23 mouse cellular contexts compared by ENCODE assay signal in genomic region chr5:148941867-148942266, GRCm38 (mm10). TPM values are rescaled to one million over a fixed set of nuclear protein-coding genes. Genes with fewer than 3 reads are reported as not detected.
A peak's percentile ranks its signal among the peaks of the same experiment; 100 is the strongest.
DNase-seq lines count a peak whose midpoint lies in the region; ATAC-seq lines count a peak whose summit lies in the region.
"Had no signal": no experiment of that assay in that cellular context is flagged by ENCODE, and none has a peak within 500 bp of the region (broad histone marks: within the 10 kb centered on the region; RNA-seq: fewer than 3 reads in every experiment).

No protein-coding gene starts in this region.

- no peaks in the 10 kb centered on the region for H3K27me3 ChIP-seq in hindbrain, embryonic 10.5 days (ENCODE audit: insufficient read depth, poor library complexity, severe bottlenecking)
- no peaks in the 10 kb centered on the region for H3K27me3 ChIP-seq in hindbrain, embryonic 11.5 days (ENCODE audit: control insufficient read depth, insufficient read depth, low read length)
- H3K27me3 ChIP-seq in midbrain, embryonic 15.5 days (replicated peaks) = no peaks in the 10 kb centered on the region
- H3K27me3 ChIP-seq in midbrain, embryonic 14.5 days (ENCODE audit: control insufficient read depth, insufficient read depth, low read length) = no peaks in the 10 kb centered on the region
- no peaks in the 10 kb centered on the region for H3K27me3 ChIP-seq in hindbrain, embryonic 14.5 days (ENCODE audit: control insufficient read depth, insufficient read depth, low read length)
- H3K27me3 ChIP-seq in hindbrain, embryonic 16.5 days (replicated peaks; ENCODE audit: control insufficient read depth, insufficient read depth, low read length) = no peaks in the 10 kb centered on the region
- H3K27me3 ChIP-seq: embryonic facial prominence, embryonic 13.5 days; limb, embryonic 12.5 days had no signal

- H3K4me3 ChIP-seq in hindbrain, embryonic 10.5 days = no peak overlapping the region
- no peak overlapping the region for H3K4me3 ChIP-seq in hindbrain, embryonic 11.5 days (ENCODE audit: low read depth, low read length)
- H3K4me3 ChIP-seq in midbrain, embryonic 15.5 days = no peak overlapping the region
- H3K4me3 ChIP-seq in midbrain, embryonic 14.5 days (replicated peaks; ENCODE audit: low read depth, low read length) = no peak overlapping the region
- H3K4me3 ChIP-seq in hindbrain, embryonic 14.5 days (replicated peaks; ENCODE audit: low read length) = no peak overlapping the region
- H3K4me3 ChIP-seq in hindbrain, embryonic 16.5 days (ENCODE audit: low read length) = no peak overlapping the region
- H3K4me3 ChIP-seq: embryonic facial prominence, embryonic 13.5 days; limb, embryonic 12.5 days had no signal

- H3K4me1 ChIP-seq in hindbrain, embryonic 10.5 days (replicated peaks) = peaks cover 22% of the 10 kb centered on the region
- no peaks in the 10 kb centered on the region for H3K4me1 ChIP-seq in hindbrain, embryonic 11.5 days (replicated peaks; ENCODE audit: control insufficient read depth, insufficient read depth, low read length)
- H3K4me1 ChIP-seq in midbrain, embryonic 15.5 days = 0 out of 2 replicates have a peak, but pooled peaks cover 3% of the 10 kb centered on the region
- H3K4me1 ChIP-seq in midbrain, embryonic 14.5 days (ENCODE audit: control insufficient read depth, insufficient read depth, low read length) = 0 out of 2 replicates have a peak, but pooled peaks cover 5% of the 10 kb centered on the region
- H3K4me1 ChIP-seq in hindbrain, embryonic 14.5 days (replicated peaks; ENCODE audit: control insufficient read depth, insufficient read depth, low read length) = no peaks in the 10 kb centered on the region; the same call in none of the 2 replicates
- no peaks in the 10 kb centered on the region for H3K4me1 ChIP-seq in hindbrain, embryonic 16.5 days (ENCODE audit: control insufficient read depth, insufficient read depth, low read depth, low read length)

- H3K27ac ChIP-seq in hindbrain, embryonic 10.5 days = peak overlapping the region; percentile 31; the same call in 1 of the 2 replicates
- H3K27ac ChIP-seq in hindbrain, embryonic 11.5 days (ENCODE audit: low read depth, low read length) = no peak overlapping the region
- H3K27ac ChIP-seq in midbrain, embryonic 15.5 days = no peak overlapping the region
- H3K27ac ChIP-seq in midbrain, embryonic 14.5 days (replicated peaks; ENCODE audit: low read depth, low read length) = no peak overlapping the region
- H3K27ac ChIP-seq in hindbrain, embryonic 14.5 days = no peak overlapping the region
- H3K27ac ChIP-seq in hindbrain, embryonic 16.5 days (ENCODE audit: low read depth, low read length) = no peak overlapping the region
- H3K27ac ChIP-seq: embryonic facial prominence, embryonic 13.5 days; limb, embryonic 12.5 days had no signal

- peaks cover 9% of the 10 kb centered on the region for H3K9me3 ChIP-seq in hindbrain, embryonic 10.5 days
- no peaks in the 10 kb centered on the region for H3K9me3 ChIP-seq in hindbrain, embryonic 11.5 days (ENCODE audit: control insufficient read depth, low read length)
- 0 out of 2 replicates have a peak, but pooled peaks cover under 1% of the 10 kb centered on the region for H3K9me3 ChIP-seq in midbrain, embryonic 15.5 days
- no peaks in the 10 kb centered on the region for H3K9me3 ChIP-seq in midbrain, embryonic 14.5 days (ENCODE audit: control insufficient read depth, low read length)
- no peaks in the 10 kb centered on the region for H3K9me3 ChIP-seq in hindbrain, embryonic 14.5 days (ENCODE audit: control insufficient read depth, low read length)
- H3K9me3 ChIP-seq in hindbrain, embryonic 16.5 days (ENCODE audit: control insufficient read depth, low read length) = 0 out of 2 replicates have a peak, but pooled peaks cover 2% of the 10 kb centered on the region

- no peak overlapping the region for H3K9ac ChIP-seq in hindbrain, embryonic 11.5 days (ENCODE audit: low read depth, low read length)
- no peak overlapping the region for H3K9ac ChIP-seq in midbrain, embryonic 15.5 days
- H3K9ac ChIP-seq in midbrain, embryonic 14.5 days (replicated peaks; ENCODE audit: low read length) = no peak overlapping the region
- no peak overlapping the region for H3K9ac ChIP-seq in hindbrain, embryonic 14.5 days
- no peak overlapping the region for H3K9ac ChIP-seq in hindbrain, embryonic 16.5 days (ENCODE audit: low read depth, low read length)
- H3K9ac ChIP-seq: embryonic facial prominence, embryonic 13.5 days; limb, embryonic 12.5 days; lung, embryonic 14.5 days had no signal

- no peaks in the 10 kb centered on the region for H3K36me3 ChIP-seq in hindbrain, embryonic 10.5 days
- no peaks in the 10 kb centered on the region for H3K36me3 ChIP-seq in hindbrain, embryonic 11.5 days (ENCODE audit: control insufficient read depth, insufficient read depth, low read length)
- H3K36me3 ChIP-seq in midbrain, embryonic 15.5 days (replicated peaks) = no peaks in the 10 kb centered on the region
- no peaks in the 10 kb centered on the region for H3K36me3 ChIP-seq in midbrain, embryonic 14.5 days (ENCODE audit: control insufficient read depth, insufficient read depth, low read length)
- no peaks in the 10 kb centered on the region for H3K36me3 ChIP-seq in hindbrain, embryonic 14.5 days (replicated peaks; ENCODE audit: control insufficient read depth, insufficient read depth)
- H3K36me3 ChIP-seq in hindbrain, embryonic 16.5 days (ENCODE audit: control insufficient read depth, insufficient read depth, low read length) = no peaks in the 10 kb centered on the region
- H3K36me3 ChIP-seq: embryonic facial prominence, embryonic 13.5 days; limb, embryonic 12.5 days had no signal

- ATAC-seq in hindbrain, embryonic 11.5 days (ENCODE audit: low FRiP score) = no peak
- ATAC-seq in midbrain, embryonic 15.5 days (replicated peaks) = 0 out of 2 replicates have a peak, but pooled peaks have one; percentile 11
- ATAC-seq in midbrain, embryonic 14.5 days (ENCODE audit: low FRiP score, low TSS enrichment) = no peak
- ATAC-seq in hindbrain, embryonic 14.5 days (ENCODE audit: low FRiP score) = peak; percentile 53; the same call in 1 of the 2 replicates
- peak; percentile 61 for ATAC-seq in hindbrain, embryonic 16.5 days
- ATAC-seq: intestine, embryonic 16.5 days had no signal

- DNase-seq in hindbrain, embryonic 10.5 days (ENCODE audit: low spot score) = no peak
- no peak for DNase-seq in hindbrain, embryonic 11.5 days (ENCODE audit: low spot score)
- DNase-seq in midbrain, embryonic 14.5 days = no peak
- no peak for DNase-seq in hindbrain, embryonic 14.5 days (ENCODE audit: low spot score)
- no peak for DNase-seq in thymus, postnatal 0 days (ENCODE audit: low spot score)
- no peak for DNase-seq in kidney, adult 9 months
- DNase-seq: adrenal gland, postnatal 25 days; cerebellum, adult 18-20 months; gastrocnemius, postnatal 14 days; heart, postnatal 14 days; kidney, adult 8-10 months; kidney, postnatal 10 days; layer of hippocampus, adult 9-11 months; lung, embryonic 14.5 days had no signal

- 93% methylated on average over 10 of the region's 10 CpGs for WGBS in hindbrain, embryonic 10.5 days
- WGBS in hindbrain, embryonic 11.5 days = 85% methylated on average over 10 of the region's 10 CpGs
- WGBS in midbrain, embryonic 15.5 days = 74% methylated on average over 10 of the region's 10 CpGs
- 79% methylated on average over 10 of the region's 10 CpGs for WGBS in midbrain, embryonic 14.5 days
- 62% methylated on average over 10 of the region's 10 CpGs for WGBS in hindbrain, embryonic 14.5 days
- 54% methylated on average over 10 of the region's 10 CpGs for WGBS in hindbrain, embryonic 16.5 days

- H3K4me2 ChIP-seq in hindbrain, embryonic 11.5 days (replicated peaks; ENCODE audit: low read depth, low read length) = no peak overlapping the region
- H3K4me2 ChIP-seq in midbrain, embryonic 15.5 days = no peak overlapping the region
- H3K4me2 ChIP-seq in midbrain, embryonic 14.5 days (ENCODE audit: low read length) = no peak overlapping the region
- H3K4me2 ChIP-seq in hindbrain, embryonic 14.5 days (replicated peaks) = no peak overlapping the region
- H3K4me2 ChIP-seq in hindbrain, embryonic 16.5 days (ENCODE audit: low read length) = no peak overlapping the region
- H3K4me2 ChIP-seq: embryonic facial prominence, embryonic 13.5 days; limb, embryonic 12.5 days; lung, embryonic 14.5 days; midbrain, embryonic 11.5 days had no signal

RNA-seq across cellular contexts. Expression of gene Katnal1, which starts 12.7 kb away (rescaled TPM):
- polyA plus RNA-seq in hindbrain, embryonic 10.5 days (2016; fragmentation: Nextera tagmentation; extraction: Ambion mirVana) = 22.4 and 23.6 TPM in 2 replicates
- polyA plus RNA-seq in hindbrain, embryonic 11.5 days (2014; fragmentation: Nextera tagmentation; extraction: Ambion mirVana) = 32.1 and 37.0 TPM in 2 replicates
- 33.4 and 42.7 TPM in 2 replicates for polyA plus RNA-seq in midbrain, embryonic 15.5 days (2015; fragmentation: Nextera tagmentation; extraction: Ambion mirVana)
- 30.9 and 42.8 TPM in 2 replicates for polyA plus RNA-seq in midbrain, embryonic 14.5 days (2014; fragmentation: Nextera tagmentation; extraction: Ambion mirVana)
- polyA plus RNA-seq in hindbrain, embryonic 14.5 days (2014; fragmentation: Nextera tagmentation; extraction: Ambion mirVana) = 38.0 and 40.9 TPM in 2 replicates
- 37.0 and 41.3 TPM in 2 replicates for polyA plus RNA-seq in hindbrain, embryonic 16.5 days (2015; fragmentation: Nextera tagmentation; extraction: Ambion mirVana)
- 6.7 and 6.8 TPM in 2 replicates for polyA plus RNA-seq in thymus, postnatal 0 days (2015; fragmentation: Nextera tagmentation; extraction: Ambion mirVana)

RNA-seq across cellular contexts. Expression of gene Gm42791, which starts 53.1 kb away (rescaled TPM):
- 1.6 and 3.8 TPM in 2 replicates for polyA plus RNA-seq in hindbrain, embryonic 10.5 days (2016; fragmentation: Nextera tagmentation; extraction: Ambion mirVana)
- polyA plus RNA-seq in hindbrain, embryonic 11.5 days (2014; fragmentation: Nextera tagmentation; extraction: Ambion mirVana) = not detected in 2 replicates
- 6.5 and 8.6 TPM in 2 replicates for polyA plus RNA-seq in midbrain, embryonic 15.5 days (2015; fragmentation: Nextera tagmentation; extraction: Ambion mirVana)
- not detected in 2 replicates for polyA plus RNA-seq in midbrain, embryonic 14.5 days (2014; fragmentation: Nextera tagmentation; extraction: Ambion mirVana)
- polyA plus RNA-seq in hindbrain, embryonic 14.5 days (2014; fragmentation: Nextera tagmentation; extraction: Ambion mirVana) = 0.33 and 2.6 TPM in 2 replicates
- polyA plus RNA-seq in hindbrain, embryonic 16.5 days (2015; fragmentation: Nextera tagmentation; extraction: Ambion mirVana) = 3.9 and 5.3 TPM in 2 replicates
- 0.79 TPM in 1 of 2 replicates, not detected in the other for polyA plus RNA-seq in thymus, postnatal 0 days (2015; fragmentation: Nextera tagmentation; extraction: Ambion mirVana)
- polyA plus RNA-seq: heart, embryonic 14.5 days; liver, adult 2 months; urinary bladder, adult 2 months had no signal

Comparison
In these comparisons a context has a peak if more than half of its experiments do, and no peak if none do; other contexts are left out.
1. ATAC-seq: peak in midbrain, embryonic 15.5 days (single experiment), hindbrain, embryonic 14.5 days (single experiment) and hindbrain, embryonic 16.5 days (single experiment); none in hindbrain, embryonic 11.5 days (single experiment) and midbrain, embryonic 14.5 days (single experiment).